Mouse (Mus musculus): ENCODE data around the gene Ccnl1. TPM values are rescaled to one million over a fixed set of nuclear protein-coding genes. Genes with fewer than 3 reads are reported as not detected.

The Ccnl1 gene
- total RNA-seq, 1 experiment from 2014 or later = 451 TPM

- no peak for ATAC-seq (replicated peaks; ENCODE audit: low read depth, poor library complexity, severe bottlenecking)
Measured at GRCm38 (mm10) chr3:65928614-65929272, 29.3 kb downstream of the Ccnl1 start.

DNA sequence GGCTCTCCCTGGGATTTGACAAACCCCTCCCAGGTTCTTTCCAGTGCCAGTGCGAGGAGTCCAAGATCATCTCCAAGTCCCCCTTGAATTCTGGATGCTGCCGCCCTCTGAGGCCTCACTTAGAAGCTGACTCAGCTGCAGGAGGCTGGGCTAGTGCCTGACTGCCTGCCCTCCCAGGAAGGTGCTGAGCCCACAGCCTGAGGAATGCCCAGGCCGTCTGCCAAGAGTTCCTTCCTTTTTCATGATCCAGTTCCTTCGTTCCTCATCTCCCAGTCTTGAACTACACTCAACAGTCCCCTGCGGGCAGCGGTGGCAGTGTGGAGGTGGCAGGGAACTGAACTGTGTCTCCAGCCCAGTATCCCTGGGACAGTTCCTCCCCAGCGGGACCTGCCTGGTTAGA, 30.4 kb downstream of the Ccnl1 start:
- no peak for ATAC-seq (replicated peaks; ENCODE audit: low read depth, poor library complexity, severe bottlenecking)

DNA sequence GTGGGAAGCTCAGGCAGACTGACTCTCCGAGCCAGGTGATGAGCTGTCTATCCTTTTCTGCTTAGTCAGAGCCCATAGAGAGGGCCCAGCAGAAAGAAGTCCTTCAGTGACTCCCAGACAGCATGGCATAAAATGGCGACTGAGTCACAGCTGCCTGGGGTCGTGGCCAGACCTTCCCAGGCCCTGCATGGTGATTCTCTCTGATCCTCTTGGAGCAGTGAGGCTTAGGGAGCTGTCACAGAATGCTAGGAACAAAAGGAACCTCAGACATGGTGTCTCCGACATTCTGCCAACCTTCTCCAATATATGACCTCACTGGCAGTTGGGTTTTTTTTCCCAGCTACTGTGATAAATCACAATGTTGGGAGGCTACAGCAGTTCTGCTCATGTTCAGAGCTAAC, 30.9 kb downstream of the Ccnl1 start:
- ATAC-seq (replicated peaks; ENCODE audit: low read depth, poor library complexity, severe bottlenecking) = no peak

GRCm38 (mm10) chr3:65926426-65926825, 31.6 kb downstream of the Ccnl1 start:
- no peak for ATAC-seq (replicated peaks; ENCODE audit: low read depth, poor library complexity, severe bottlenecking)

- no peak for ATAC-seq (replicated peaks; ENCODE audit: low read depth, poor library complexity, severe bottlenecking)
Measured at GRCm38 (mm10) chr3:65925058-65925740, 32.9 kb downstream of the Ccnl1 start.

DNA sequence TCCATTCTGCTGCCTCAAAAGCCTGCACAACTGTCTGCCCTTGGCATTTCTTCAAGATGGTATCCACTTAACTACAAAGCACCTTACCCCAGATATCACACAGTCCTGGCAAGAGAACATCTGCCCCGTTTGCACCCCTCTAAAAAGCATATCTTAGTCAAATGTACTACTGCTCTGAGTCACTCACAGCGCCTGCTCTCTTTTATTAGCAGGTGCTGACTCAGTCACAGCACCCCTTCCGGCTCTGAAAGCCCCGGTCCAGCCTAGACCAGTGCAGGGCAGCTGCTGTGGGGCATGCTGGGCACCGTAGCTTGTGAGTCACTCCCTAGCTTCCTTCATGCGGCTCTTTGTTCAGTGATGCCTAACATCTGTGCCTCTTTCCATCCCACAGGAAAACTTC, 35.6 kb downstream of the Ccnl1 start:
- ATAC-seq (replicated peaks; ENCODE audit: low read depth, poor library complexity, severe bottlenecking) = no peak

GRCm38 (mm10) chr3:65921671-65922070, 36.4 kb downstream of the Ccnl1 start:
- ATAC-seq (replicated peaks; ENCODE audit: low read depth, poor library complexity, severe bottlenecking) = no peak

- ATAC-seq (replicated peaks; ENCODE audit: low read depth, poor library complexity, severe bottlenecking) = no peak
Measured at GRCm38 (mm10) chr3:65919016-65919415, 39.0 kb downstream of the Ccnl1 start.

DNA sequence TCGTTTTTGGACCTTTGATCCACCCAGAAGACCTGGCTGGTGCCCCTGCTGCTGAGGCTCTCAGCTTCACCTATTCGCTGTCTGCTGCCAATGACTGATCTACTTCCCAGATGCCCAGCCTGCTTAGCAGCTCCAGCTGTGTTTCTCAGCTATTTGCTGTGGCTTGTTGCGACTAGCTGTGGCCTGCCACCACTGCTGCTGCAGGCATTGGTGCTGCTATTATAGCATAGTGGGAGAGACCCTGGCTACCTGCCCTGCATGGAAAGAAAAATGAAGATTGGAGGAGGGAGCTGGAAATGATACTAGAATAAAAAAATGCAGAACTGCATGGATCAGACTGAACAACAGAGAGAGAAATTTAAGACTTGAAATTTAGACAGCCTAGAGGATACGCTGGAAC, 45.1 kb downstream of the Ccnl1 start:
- ATAC-seq (replicated peaks; ENCODE audit: low read depth, poor library complexity, severe bottlenecking) = no peak

GRCm38 (mm10) chr3:65912217-65912616, 45.8 kb downstream of the Ccnl1 start:
- ATAC-seq (replicated peaks; ENCODE audit: low read depth, poor library complexity, severe bottlenecking) = no peak

- no peak for ATAC-seq (replicated peaks; ENCODE audit: low read depth, poor library complexity, severe bottlenecking)
Measured at GRCm38 (mm10) chr3:65911265-65911664, 46.8 kb downstream of the Ccnl1 start.

GRCm38 (mm10) chr3:65909454-65909853, 48.6 kb downstream of the Ccnl1 start:
- ATAC-seq (replicated peaks; ENCODE audit: low read depth, poor library complexity, severe bottlenecking) = no peak

GRCm38 (mm10) chr3:65907536-65907935, 50.5 kb downstream of the Ccnl1 start:
- ATAC-seq (replicated peaks; ENCODE audit: low read depth, poor library complexity, severe bottlenecking) = no peak

- peak; percentile 74 for ATAC-seq (replicated peaks; ENCODE audit: low read depth, poor library complexity, severe bottlenecking)
Measured at GRCm38 (mm10) chr3:65905281-65906169, 52.5 kb downstream of the Ccnl1 start.

- ATAC-seq (replicated peaks; ENCODE audit: low read depth, poor library complexity, severe bottlenecking) = peak; percentile 41; the same call in 1 of the 2 replicates
Measured at GRCm38 (mm10) chr3:65904711-65905110, 53.3 kb downstream of the Ccnl1 start.

GRCm38 (mm10) chr3:65904106-65904505, 53.9 kb downstream of the Ccnl1 start:
- ATAC-seq (replicated peaks; ENCODE audit: low read depth, poor library complexity, severe bottlenecking) = no peak

GRCm38 (mm10) chr3:65898598-65899278, 59.3 kb downstream of the Ccnl1 start:
- ATAC-seq (replicated peaks; ENCODE audit: low read depth, poor library complexity, severe bottlenecking) = no peak

DNA sequence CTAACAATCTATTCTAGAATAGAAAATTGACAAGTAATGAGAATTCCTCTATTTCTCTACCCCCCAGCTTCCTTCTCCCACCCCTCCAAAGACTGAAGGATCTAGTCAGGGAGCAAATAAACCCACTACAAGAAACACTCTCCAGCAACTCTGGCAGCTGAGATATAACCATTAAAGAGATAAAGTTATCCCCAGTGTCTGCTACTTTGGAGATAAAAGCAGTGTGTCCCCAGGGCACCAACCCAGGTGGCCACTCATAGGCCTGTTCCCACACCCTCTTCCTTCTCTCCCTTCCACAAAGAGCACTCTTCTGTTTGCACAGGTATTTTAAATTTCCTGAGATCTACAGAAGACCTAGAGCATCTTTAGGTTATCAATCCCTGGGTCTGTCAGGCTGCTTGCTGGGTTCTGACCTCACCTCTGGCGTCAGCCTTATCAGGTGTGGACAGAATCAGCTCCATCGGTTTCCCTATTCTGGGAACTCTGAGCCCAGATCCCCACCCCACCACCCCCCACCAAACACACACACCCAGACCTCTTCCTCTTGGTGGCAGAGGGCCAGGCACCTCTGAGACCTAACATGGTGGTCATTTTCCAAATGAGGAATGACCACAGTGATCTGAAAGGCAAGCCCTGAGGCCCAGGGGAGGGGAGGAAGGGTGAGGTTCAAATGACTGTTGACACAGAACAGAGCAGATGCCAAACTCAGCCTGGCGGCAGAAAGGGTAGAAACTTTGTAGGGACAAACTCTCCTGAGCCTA, 60.6 kb downstream of the Ccnl1 start:
- ATAC-seq (replicated peaks; ENCODE audit: low read depth, poor library complexity, severe bottlenecking) = no peak

All from common myeloid progenitor, adult 5-6 weeks (primary cell).